Mouse (Mus musculus): ENCODE measurements around the gene Dcaf8. TPM values are rescaled to one million over a fixed set of nuclear protein-coding genes. Genes with fewer than 3 reads are reported as not detected.

Gene Dcaf8
- polyA plus RNA-seq, 1 experiment: 38.5 TPM

DNA sequence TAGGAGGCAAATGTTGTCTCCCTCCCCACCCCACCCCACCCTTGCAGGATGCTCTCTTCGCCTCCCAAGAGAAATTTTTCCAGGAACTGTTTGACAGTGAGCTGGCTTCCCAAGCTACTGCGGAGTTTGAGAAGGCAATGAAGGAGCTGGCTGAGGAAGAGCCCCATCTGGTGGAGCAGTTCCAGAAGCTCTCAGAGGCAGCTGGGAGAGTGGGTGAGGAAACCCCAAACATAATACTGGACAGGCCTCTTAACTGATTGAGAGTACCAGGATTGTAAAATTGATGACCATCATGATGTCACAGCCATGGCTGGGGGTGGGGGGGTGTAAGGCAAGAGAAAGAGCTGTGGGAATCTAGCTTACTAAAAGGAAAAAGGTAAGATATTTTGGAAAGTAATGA, 18.8 kb upstream of the Dcaf8 start:
- Histone ChIP-seq H3K4me3 (ENCODE audit: extremely low read depth, insufficient read depth, insufficient read length) (no peak overlapping the region), H3K36me3 (ENCODE audit: control insufficient read depth, insufficient read depth, low read length) (peaks cover 28% of the 10 kb centered on the region), H3K27me3 (ENCODE audit: control insufficient read depth, insufficient read depth, low read length) (no peaks in the 10 kb centered on the region), H3K27ac (ENCODE audit: insufficient read depth, low read length) (no peak overlapping the region), H3K4me1 (ENCODE audit: control insufficient read depth, insufficient read depth, insufficient read length) (peaks cover 4% of the 10 kb centered on the region; the same call in 1 of the 2 replicates)
- WGBS: 88% methylated on average over 2 of the region's 2 CpGs
- TF ChIP-seq CTCF (IDR thresholded peaks at IDR 0.05; ENCODE audit: extremely low read depth, insufficient read depth, insufficient read length, insufficient replicate concordance) (no peak), POLR2A (IDR thresholded peaks at IDR 0.05; ENCODE audit: low read depth, low read length) (no peak)
- no peak for DNase-seq (ENCODE audit: low read depth in 1 of 2, low spot score in 2 of 2)

GRCm38 (mm10) chr1:172129780-172130179, 18.1 kb upstream of the Dcaf8 start:
- TF ChIP-seq POLR2A (IDR thresholded peaks at IDR 0.05; ENCODE audit: low read depth, low read length) (no peak), CTCF (IDR thresholded peaks at IDR 0.05; ENCODE audit: extremely low read depth, insufficient read depth, insufficient read length, insufficient replicate concordance) (no peak)
- 96% methylated on average over 5 of the region's 5 CpGs for WGBS
- H3K36me3 ChIP-seq (ENCODE audit: control insufficient read depth, insufficient read depth, low read length): peaks cover 33% of the 10 kb centered on the region

DNA sequence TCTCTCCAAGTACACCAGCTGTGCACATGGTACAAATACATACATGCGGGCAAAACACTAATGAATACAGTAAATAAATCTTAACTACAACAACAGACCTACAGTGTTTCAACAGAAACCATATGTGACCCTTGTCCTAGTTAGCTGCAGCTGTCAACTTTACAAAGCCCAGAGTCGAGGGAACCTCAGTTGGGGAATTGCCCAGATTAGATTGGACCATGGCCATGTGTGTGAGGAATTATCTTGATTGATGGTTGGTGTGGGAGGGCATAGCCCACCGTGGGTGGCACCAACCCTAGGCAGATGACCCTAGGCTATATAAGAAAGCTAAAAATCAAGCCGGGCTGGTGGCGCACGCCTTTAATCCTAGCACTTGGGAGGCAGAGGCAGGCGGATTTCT, 15.6 kb upstream of the Dcaf8 start:
- 91% methylated on average over 7 of the region's 7 CpGs for WGBS
- no peak for DNase-seq (ENCODE audit: low read depth in 1 of 2, low spot score in 2 of 2)
- peaks cover 3% of the 10 kb centered on the region; the same call in 1 of the 2 replicates for H3K4me1 ChIP-seq (ENCODE audit: control insufficient read depth, insufficient read depth, insufficient read length)
- no peak overlapping the region for H3K4me3 ChIP-seq (ENCODE audit: extremely low read depth, insufficient read depth, insufficient read length)
- no peak overlapping the region for H3K27ac ChIP-seq (ENCODE audit: insufficient read depth, low read length)
- no peak for TF ChIP-seq POLR2A (IDR thresholded peaks at IDR 0.05; ENCODE audit: low read depth, low read length)
- TF ChIP-seq CTCF (IDR thresholded peaks at IDR 0.05; ENCODE audit: extremely low read depth, insufficient read depth, insufficient read length, insufficient replicate concordance): no peak
- peaks cover 39% of the 10 kb centered on the region for H3K36me3 ChIP-seq (ENCODE audit: control insufficient read depth, insufficient read depth, low read length)
- no peaks in the 10 kb centered on the region for H3K27me3 ChIP-seq (ENCODE audit: control insufficient read depth, insufficient read depth, low read length)

More at GRCm38 (mm10) chr1:172129780-172130179, 18.1 kb upstream of the Dcaf8 start:
- peaks cover 4% of the 10 kb centered on the region; the same call in 1 of the 2 replicates for H3K4me1 ChIP-seq (ENCODE audit: control insufficient read depth, insufficient read depth, insufficient read length)
- no peak overlapping the region for H3K27ac ChIP-seq (ENCODE audit: insufficient read depth, low read length)
- no peaks in the 10 kb centered on the region for H3K27me3 ChIP-seq (ENCODE audit: control insufficient read depth, insufficient read depth, low read length)
- H3K4me3 ChIP-seq (ENCODE audit: extremely low read depth, insufficient read depth, insufficient read length): no peak overlapping the region
- no peak for DNase-seq (ENCODE audit: low read depth in 1 of 2, low spot score in 2 of 2)

GRCm38 (mm10) chr1:172133535-172133934, 14.3 kb upstream of the Dcaf8 start:
- no peak overlapping the region for H3K27ac ChIP-seq (ENCODE audit: insufficient read depth, low read length)
- TF ChIP-seq CTCF (IDR thresholded peaks at IDR 0.05; ENCODE audit: extremely low read depth, insufficient read depth, insufficient read length, insufficient replicate concordance): no peak
- no peak for DNase-seq (ENCODE audit: low read depth in 1 of 2, low spot score in 2 of 2)
- no peaks in the 10 kb centered on the region for H3K27me3 ChIP-seq (ENCODE audit: control insufficient read depth, insufficient read depth, low read length)
- WGBS: 83% methylated on average over 7 of the region's 7 CpGs
- H3K36me3 ChIP-seq (ENCODE audit: control insufficient read depth, insufficient read depth, low read length): peaks cover 39% of the 10 kb centered on the region
- no peaks in the 10 kb centered on the region for H3K4me1 ChIP-seq (ENCODE audit: control insufficient read depth, insufficient read depth, insufficient read length)
- no peak overlapping the region for H3K4me3 ChIP-seq (ENCODE audit: extremely low read depth, insufficient read depth, insufficient read length)

GRCm38 (mm10) chr1:172134072-172134471, 13.8 kb upstream of the Dcaf8 start:
- DNase-seq (ENCODE audit: low read depth in 1 of 2, low spot score in 2 of 2): no peak
- Histone ChIP-seq H3K27me3 (ENCODE audit: control insufficient read depth, insufficient read depth, low read length) (no peaks in the 10 kb centered on the region), H3K4me3 (ENCODE audit: extremely low read depth, insufficient read depth, insufficient read length) (no peak overlapping the region), H3K36me3 (ENCODE audit: control insufficient read depth, insufficient read depth, low read length) (peaks cover 37% of the 10 kb centered on the region), H3K4me1 (ENCODE audit: control insufficient read depth, insufficient read depth, insufficient read length) (no peaks in the 10 kb centered on the region), H3K27ac (ENCODE audit: insufficient read depth, low read length) (no peak overlapping the region)
- TF ChIP-seq POLR2A (IDR thresholded peaks at IDR 0.05; ENCODE audit: low read depth, low read length): no peak
- TF ChIP-seq CTCF (IDR thresholded peaks at IDR 0.05; ENCODE audit: extremely low read depth, insufficient read depth, insufficient read length, insufficient replicate concordance): no peak
- 86% methylated on average over 4 of the region's 4 CpGs for WGBS

GRCm38 (mm10) chr1:172140160-172140559, 7.7 kb upstream of the Dcaf8 start:
- Histone ChIP-seq H3K36me3 (ENCODE audit: control insufficient read depth, insufficient read depth, low read length) (peaks cover 3% of the 10 kb centered on the region), H3K27ac (ENCODE audit: insufficient read depth, low read length) (no peak overlapping the region), H3K4me3 (ENCODE audit: extremely low read depth, insufficient read depth, insufficient read length) (no peak overlapping the region), H3K27me3 (ENCODE audit: control insufficient read depth, insufficient read depth, low read length) (no peaks in the 10 kb centered on the region), H3K4me1 (ENCODE audit: control insufficient read depth, insufficient read depth, insufficient read length) (no peaks in the 10 kb centered on the region)
- 88% methylated on average over 2 of the region's 2 CpGs for WGBS
- TF ChIP-seq CTCF (IDR thresholded peaks at IDR 0.05; ENCODE audit: extremely low read depth, insufficient read depth, insufficient read length, insufficient replicate concordance): no peak
- TF ChIP-seq POLR2A (IDR thresholded peaks at IDR 0.05; ENCODE audit: low read depth, low read length): no peak
- no peak for DNase-seq (ENCODE audit: low read depth in 1 of 2, low spot score in 2 of 2)

GRCm38 (mm10) chr1:172140825-172141224, 7.1 kb upstream of the Dcaf8 start:
- TF ChIP-seq CTCF (IDR thresholded peaks at IDR 0.05; ENCODE audit: extremely low read depth, insufficient read depth, insufficient read length, insufficient replicate concordance) (no peak), POLR2A (IDR thresholded peaks at IDR 0.05; ENCODE audit: low read depth, low read length) (no peak)
- H3K27ac ChIP-seq (ENCODE audit: insufficient read depth, low read length): no peak overlapping the region
- no peak for DNase-seq (ENCODE audit: low read depth in 1 of 2, low spot score in 2 of 2)
- no peak overlapping the region for H3K4me3 ChIP-seq (ENCODE audit: extremely low read depth, insufficient read depth, insufficient read length)
- H3K27me3 ChIP-seq (ENCODE audit: control insufficient read depth, insufficient read depth, low read length): no peaks in the 10 kb centered on the region
- no peaks in the 10 kb centered on the region for H3K4me1 ChIP-seq (ENCODE audit: control insufficient read depth, insufficient read depth, insufficient read length)
- no peaks in the 10 kb centered on the region; the same call in 1 of the 2 replicates for H3K36me3 ChIP-seq (ENCODE audit: control insufficient read depth, insufficient read depth, low read length)
- WGBS: 100% methylated on average over 1 of the region's 1 CpGs
